Mouse (Mus musculus) heart, embryonic 16.5 days (tissue): ENCODE data around the gene Gdf5. TPM values are rescaled to one million over a fixed set of nuclear protein-coding genes. Genes with fewer than 3 reads are reported as not detected.

Experiments
- ATAC-seq: fragments of 200-750 bp; cut with Nextera tagmentation; replicated peaks from 2 replicates; pipeline ENCODE4 v1.8.0; 2017; ENCODE audit warnings: moderate number of reproducible peaks; ENCODE audit not compliant: insufficient read depth, low FRiP score; ENCODE audit errors: extremely low read depth
- H3K27ac ChIP-seq: fragments of 300-500 bp; sonication (generic); 2 replicates; pipeline ENCODE4 v1.5.1; 2014; ENCODE audit warnings: mild to moderate bottlenecking, low read length, control low read depth, moderate library complexity
- H3K27me3 ChIP-seq: fragments of 300-500 bp; sonication (generic); 2 replicates; pipeline ENCODE4 v1.6.1; 2014; ENCODE audit warnings: low read length, mixed read lengths; ENCODE audit not compliant: control insufficient read depth, insufficient read depth
- H3K36me3 ChIP-seq: fragments of 300-500 bp; sonication (generic); 2 replicates; pipeline ENCODE4 v1.6.1; 2014; ENCODE audit not compliant: control insufficient read depth, insufficient read depth
- H3K4me1 ChIP-seq: fragments of 300-500 bp; sonication (generic); 2 replicates; pipeline ENCODE4 v1.6.1; 2014; ENCODE audit warnings: low read length, mixed read lengths; ENCODE audit not compliant: control insufficient read depth, insufficient read depth
- H3K4me2 ChIP-seq: fragments of 300-500 bp; sonication (generic); 2 replicates; pipeline ENCODE4 v1.6.1; 2014; ENCODE audit warnings: low read depth, mild to moderate bottlenecking, control low read depth, low read length
- H3K4me3 ChIP-seq: fragments of 300-500 bp; sonication (generic); 2 replicates; pipeline ENCODE4 v1.5.1; 2014; ENCODE audit warnings: mild to moderate bottlenecking, control low read depth, low read length
- H3K9ac ChIP-seq: fragments of 300-500 bp; sonication (generic); 2 replicates; pipeline ENCODE4 v1.6.1; 2014; ENCODE audit warnings: low read length, control low read depth
- H3K9me3 ChIP-seq: fragments of 300-500 bp; sonication (generic); replicated peaks from 2 replicates; pipeline ENCODE4 v1.6.1; 2016; ENCODE audit warnings: low read length; ENCODE audit not compliant: control insufficient read depth
- whole genome bisulfite sequencing: fragments of 180-500 bp; shearing (Covaris S2); extraction: QIAGEN DNeasy Blood & Tissue Kit; methylation state at CpG from one replicate; pipeline ENCODE4 v1.1.7; 2014; 5-methylcytosine and 5-hydroxymethylcytosine counted together
- polyA plus RNA-seq: library from polyadenylated mRNA; unstranded; fragments of >200 nt; fragmentation: Nextera tagmentation; extraction: Ambion mirVana; gene quantifications from 2 replicates; pipeline ENCODE4 v1.2.1, GENCODE M21; 2015

The Gdf5 gene
- polyA plus RNA-seq, 1 experiment from 2014 or later = 0.26 TPM

- H3K4me3 ChIP-seq = no peak overlapping the region
- ATAC-seq = no peak
- no peaks in the 10 kb centered on the region for H3K9me3 ChIP-seq
- no peaks in the 10 kb centered on the region for H3K36me3 ChIP-seq
- no peak overlapping the region for H3K4me2 ChIP-seq
- H3K27me3 ChIP-seq = peaks cover 4% of the 10 kb centered on the region; the same call in 1 of the 2 replicates
- WGBS = 61% methylated on average over 5 of the region's 5 CpGs
- H3K4me1 ChIP-seq = peaks cover 3% of the 10 kb centered on the region; the same call in 1 of the 2 replicates
- H3K9ac ChIP-seq = no peak overlapping the region
- H3K27ac ChIP-seq = no peak overlapping the region
These were observed 413 bp upstream of the Gdf5 start for GRCm38 (mm10) chr2:155945580-155945979.

DNA sequence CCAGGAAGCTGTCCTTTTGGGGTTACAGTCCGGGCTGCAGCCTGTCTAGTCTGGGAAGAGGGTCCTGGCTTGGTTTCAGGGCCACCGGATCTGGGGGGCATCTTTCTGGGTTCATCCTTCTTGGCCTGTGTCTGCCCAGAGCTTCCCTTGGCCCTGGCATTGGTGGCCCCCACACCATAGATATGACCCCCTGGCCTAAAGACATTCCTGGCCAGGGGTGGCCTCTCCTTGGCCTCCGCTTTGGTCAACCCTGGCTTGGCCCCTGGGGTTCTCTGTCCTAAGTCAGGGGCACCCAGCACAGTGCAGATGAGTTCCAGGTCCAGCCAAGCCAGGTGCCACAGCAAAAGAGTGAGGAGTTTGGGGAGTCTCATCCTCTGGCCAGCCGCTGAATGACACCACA, 482 bp downstream of the Gdf5 start:
- Histone ChIP-seq H3K27me3 (peaks cover 4% of the 10 kb centered on the region; the same call in 1 of the 2 replicates), H3K4me2 (0 out of 2 replicates have a peak overlapping the region, but pooled peaks have one; percentile 39), H3K36me3 (no peaks in the 10 kb centered on the region), H3K27ac (no peak overlapping the region), H3K9me3 (no peaks in the 10 kb centered on the region), H3K4me1 (peaks cover 3% of the 10 kb centered on the region; the same call in 1 of the 2 replicates), H3K4me3 (no peak overlapping the region), H3K9ac (0 out of 2 replicates have a peak overlapping the region, but pooled peaks have one; percentile 8)
- WGBS = 75% methylated on average over 4 of the region's 4 CpGs
- no peak for ATAC-seq

DNA sequence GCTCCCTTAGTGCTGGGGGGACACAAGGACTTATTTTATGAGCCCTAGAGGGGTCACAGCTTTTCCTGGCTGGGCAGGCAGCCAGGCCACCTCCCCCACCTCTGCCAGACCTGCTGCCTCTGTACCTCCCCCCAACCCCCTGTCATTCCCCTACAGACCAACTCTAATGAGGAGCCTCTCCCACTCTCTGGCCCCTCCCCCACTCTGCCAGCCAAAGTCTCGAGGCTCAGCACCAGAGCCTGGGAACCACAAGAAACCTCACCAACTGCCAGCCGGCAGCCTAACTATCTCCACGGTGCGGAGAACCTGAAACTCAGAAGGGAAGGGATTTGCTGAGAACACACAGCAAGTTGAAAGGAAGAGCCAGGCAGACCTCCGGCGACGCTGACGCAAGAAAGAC, 1.7 kb downstream of the Gdf5 start:
- Histone ChIP-seq H3K4me3 (no peak overlapping the region), H3K27ac (no peak overlapping the region), H3K36me3 (no peaks in the 10 kb centered on the region), H3K27me3 (0 out of 2 replicates have a peak, but pooled peaks cover 4% of the 10 kb centered on the region), H3K9ac (no peak overlapping the region), H3K9me3 (no peaks in the 10 kb centered on the region), H3K4me1 (peaks cover 3% of the 10 kb centered on the region; the same call in 1 of the 2 replicates), H3K4me2 (peak overlapping the region; percentile 35)
- ATAC-seq = no peak
- 9% methylated on average over 8 of the region's 8 CpGs for WGBS

DNA sequence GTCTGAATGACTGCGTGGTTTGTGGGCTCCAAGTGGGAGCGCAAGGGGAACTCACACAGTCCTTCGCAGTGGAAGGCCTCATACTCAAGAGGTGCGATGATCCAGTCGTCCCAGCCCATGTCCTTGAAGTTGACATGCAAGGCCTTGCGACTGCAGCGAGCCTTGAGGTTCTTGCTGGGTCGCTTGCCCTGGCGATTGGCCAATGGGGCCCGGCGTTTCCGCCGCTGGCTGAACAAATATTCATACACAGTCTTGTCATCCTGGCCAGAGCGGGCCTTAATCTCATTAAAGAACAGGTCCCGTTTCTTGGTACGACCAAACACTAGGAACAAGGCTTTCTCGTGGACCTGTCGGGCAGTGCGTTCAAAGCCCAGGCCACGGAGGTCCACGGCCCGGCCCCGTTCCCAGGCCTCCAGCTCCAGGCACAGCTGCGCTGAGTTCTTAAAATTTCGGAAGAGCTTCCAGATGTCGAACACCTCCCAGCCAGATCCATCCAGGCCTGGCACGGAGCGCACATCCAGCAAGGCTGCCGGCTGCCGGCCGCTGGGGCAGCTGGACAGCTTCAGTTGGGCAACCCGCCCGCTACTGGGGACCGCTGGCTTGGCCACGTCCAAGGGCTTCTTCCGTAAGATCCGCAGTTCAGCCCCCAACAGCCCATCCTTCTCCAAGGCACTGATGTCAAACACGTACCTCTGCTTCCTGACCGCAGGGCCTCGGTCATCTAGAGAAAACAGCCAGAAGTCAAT, 3.3 kb downstream of the Gdf5 start:
- no peak for ATAC-seq
- no peaks in the 10 kb centered on the region for H3K9me3 ChIP-seq
- H3K4me2 ChIP-seq = no peak overlapping the region
- H3K36me3 ChIP-seq = no peaks in the 10 kb centered on the region
- 84% methylated on average over 40 of the region's 40 CpGs for WGBS
- no peak overlapping the region for H3K27ac ChIP-seq
- H3K9ac ChIP-seq = no peak overlapping the region
- no peak overlapping the region for H3K4me3 ChIP-seq
- H3K4me1 ChIP-seq = peaks cover 3% of the 10 kb centered on the region; the same call in 1 of the 2 replicates
- H3K27me3 ChIP-seq = 0 out of 2 replicates have a peak, but pooled peaks cover 1% of the 10 kb centered on the region

GRCm38 (mm10) chr2:155940681-155941080, 4.5 kb downstream of the Gdf5 start, which contains the start of gene Gm15557:
TSS of gene Gm15557 (plus strand) at chr2:155940728.
- WGBS = 81% methylated on average over 3 of the region's 3 CpGs

GRCm38 (mm10) chr2:155939897-155940529, 5.2 kb downstream of the Gdf5 start:
- Histone ChIP-seq H3K36me3 (no peaks in the 10 kb centered on the region), H3K4me3 (no peak overlapping the region), H3K9me3 (no peaks in the 10 kb centered on the region), H3K9ac (no peak overlapping the region), H3K27ac (no peak overlapping the region), H3K4me1 (peaks cover 3% of the 10 kb centered on the region; the same call in 1 of the 2 replicates), H3K27me3 (no peaks in the 10 kb centered on the region), H3K4me2 (no peak overlapping the region)
- WGBS = 67% methylated on average over 7 of the region's 7 CpGs
- no peak for ATAC-seq

More at GRCm38 (mm10) chr2:155940681-155941080, 4.5 kb downstream of the Gdf5 start, which contains the start of gene Gm15557:
- H3K4me3 ChIP-seq = no peak within 1 kb of the TSS
- no peak for ATAC-seq
- no peak within 1 kb of the TSS for H3K9ac ChIP-seq
- no peak within 1 kb of the TSS for H3K27ac ChIP-seq
- H3K36me3 ChIP-seq = no peaks in the 10 kb centered on the region
- no peaks in the 10 kb centered on the region for H3K27me3 ChIP-seq
- no peak within 1 kb of the TSS for H3K4me2 ChIP-seq
- no peaks in the 10 kb centered on the region for H3K9me3 ChIP-seq
- peaks cover 3% of the 10 kb centered on the region; the same call in 1 of the 2 replicates for H3K4me1 ChIP-seq

GRCm38 (mm10) chr2:155929531-155930442, 15.4 kb downstream of the Gdf5 start, which contains the start of gene Uqcc1:
TSS of gene Uqcc1 (minus strand) at chr2:155930310.
- under 1% methylated on average over 38 of the region's 38 CpGs for WGBS
- peak; percentile 92 for ATAC-seq

GRCm38 (mm10) chr2:155928711-155929345, 16.3 kb downstream of the Gdf5 start:
- Histone ChIP-seq H3K4me2 (peak overlapping the region; percentile 74), H3K27ac (peak overlapping the region; percentile 94), H3K27me3 (no peaks in the 10 kb centered on the region), H3K9ac (peak overlapping the region; percentile 82), H3K4me3 (peak overlapping the region; percentile 82), H3K4me1 (peaks cover 13% of the 10 kb centered on the region), H3K36me3 (peaks cover 6% of the 10 kb centered on the region; the same call in 1 of the 2 replicates), H3K9me3 (no peaks in the 10 kb centered on the region)
- ATAC-seq = no peak
- 67% methylated on average over 7 of the region's 7 CpGs for WGBS

More at GRCm38 (mm10) chr2:155929531-155930442, 15.4 kb downstream of the Gdf5 start, which contains the start of gene Uqcc1:
- Histone ChIP-seq H3K36me3 (0 out of 2 replicates have a peak, but pooled peaks cover 3% of the 10 kb centered on the region), H3K27me3 (no peaks in the 10 kb centered on the region), H3K4me1 (peaks cover 13% of the 10 kb centered on the region), H3K4me2 (peak within 1 kb of the TSS; percentile 74), H3K9me3 (no peaks in the 10 kb centered on the region), H3K27ac (peak within 1 kb of the TSS; percentile 94), H3K9ac (peak within 1 kb of the TSS; percentile 82), H3K4me3 (peak within 1 kb of the TSS; percentile 82)
